Mouse (Mus musculus) olfactory bulb, adult 2 months (tissue): ENCODE data around the gene Ecel1. TPM values are rescaled to one million over a fixed set of nuclear protein-coding genes. Genes with fewer than 3 reads are reported as not detected.

ENCODE experiments used
- H3K27ac ChIP-seq: fragments of 200-500 bp; 2 replicates; pipeline ENCODE4 v1.5.1; 2012; ENCODE audit warnings: low read depth, low read length; ENCODE audit not compliant: insufficient read depth
- H3K4me1 ChIP-seq: fragments of 200-500 bp; 2 replicates; pipeline ENCODE4 v1.6.1; 2012; ENCODE audit warnings: low read length; ENCODE audit not compliant: control insufficient read depth, insufficient read depth
- H3K4me3 ChIP-seq: fragments of 200-500 bp; 2 replicates; pipeline ENCODE4 v1.5.1; 2012; ENCODE audit warnings: mild to moderate bottlenecking, low read depth, low read length, moderate library complexity; ENCODE audit not compliant: insufficient read depth
- CTCF ChIP-seq: fragments of 200-500 bp; IDR thresholded peaks from 2 replicates; pipeline ENCODE4 v1.5.1; 2012; ENCODE audit warnings: low read depth, mild to moderate bottlenecking, low read length, moderate library complexity; ENCODE audit not compliant: insufficient read depth
- POLR2A ChIP-seq: fragments of 200-500 bp; IDR thresholded peaks from 2 replicates; pipeline ENCODE4 v1.6.1; 2012; ENCODE audit warnings: mild to moderate bottlenecking, low read depth, low read length, moderate library complexity; ENCODE audit not compliant: insufficient read depth
- WGBS: fragments of 180-500 bp; shearing (Covaris S2); methylation state at CpG from one replicate; pipeline ENCODE4 v1.1.7; 2018; 5-methylcytosine and 5-hydroxymethylcytosine counted together
- polyA plus RNA-seq: library from polyadenylated mRNA; stranded (reverse); fragments of >200 nt; gene quantifications from 2 replicates; pipeline ENCODE4 v1.2.4, GENCODE M21; 2012; ENCODE audit warnings: low replicate concordance; ENCODE audit not compliant: missing spikeins, insufficient read depth, insufficient read length

Gene Ecel1
- polyA plus RNA-seq, 1 experiment: not detected

DNA sequence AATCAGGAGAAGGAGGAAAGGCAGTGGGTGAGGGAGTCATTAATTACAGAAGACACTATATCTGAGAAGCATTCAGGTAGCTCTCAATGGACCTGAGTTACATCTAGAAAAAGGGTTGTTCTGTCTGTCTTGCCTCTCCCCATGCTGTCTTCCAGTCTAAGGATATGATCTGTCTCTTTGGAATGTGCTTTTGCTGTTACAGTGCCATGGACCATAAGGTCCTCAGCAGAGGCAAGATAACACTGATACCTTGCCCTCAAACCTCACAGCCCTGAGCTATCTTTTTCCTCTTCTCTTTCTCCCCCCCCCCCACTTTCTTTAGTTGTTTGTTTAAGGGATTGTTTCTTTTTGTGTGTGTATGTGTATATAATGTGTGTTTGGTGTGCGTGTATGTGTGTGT lies 41.5 kb downstream of the Ecel1 start:
- no peak overlapping the region for H3K27ac ChIP-seq
- H3K4me1 ChIP-seq: no peaks in the 10 kb centered on the region
- no peak overlapping the region for H3K4me3 ChIP-seq
- WGBS: 94% methylated on average over 1 of the region's 1 CpGs
- TF ChIP-seq POLR2A: no peak
- TF ChIP-seq CTCF: no peak

DNA sequence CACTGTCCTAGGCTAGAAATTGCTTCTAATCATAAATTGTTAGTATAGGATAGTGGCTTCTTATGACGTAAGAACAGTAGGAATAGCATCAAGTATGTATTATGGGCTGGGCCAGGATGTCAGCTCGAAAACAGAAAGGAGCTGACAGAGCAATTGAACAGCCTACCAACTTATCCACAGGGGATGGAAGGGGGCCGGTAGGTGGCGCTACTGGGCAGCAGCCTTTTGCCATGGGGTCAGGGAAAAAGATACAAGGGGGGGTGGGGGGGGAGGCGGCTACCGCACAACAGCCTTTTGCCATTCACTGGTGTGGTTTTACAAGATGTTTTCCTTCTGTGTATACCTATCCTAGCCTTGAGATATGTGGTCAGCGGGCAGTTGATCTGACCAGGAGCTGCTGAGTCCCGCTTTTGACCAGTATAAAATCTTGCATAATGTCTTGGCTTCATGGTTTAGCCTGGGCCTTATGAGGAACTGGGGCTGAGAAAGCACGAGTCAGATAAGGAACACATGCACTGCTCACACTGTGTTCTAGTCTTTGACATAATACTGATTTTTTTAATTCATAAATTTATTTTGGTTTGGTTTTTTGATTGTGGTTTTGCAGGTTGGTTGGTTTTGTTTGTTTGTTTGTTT lies 44.5 kb downstream of the Ecel1 start:
- Histone ChIP-seq H3K4me1 (no peaks in the 10 kb centered on the region), H3K4me3 (no peak overlapping the region), H3K27ac (no peak overlapping the region)
- 49% methylated on average over 9 of the region's 9 CpGs for WGBS
- TF ChIP-seq POLR2A (no peak), CTCF (no peak)

DNA sequence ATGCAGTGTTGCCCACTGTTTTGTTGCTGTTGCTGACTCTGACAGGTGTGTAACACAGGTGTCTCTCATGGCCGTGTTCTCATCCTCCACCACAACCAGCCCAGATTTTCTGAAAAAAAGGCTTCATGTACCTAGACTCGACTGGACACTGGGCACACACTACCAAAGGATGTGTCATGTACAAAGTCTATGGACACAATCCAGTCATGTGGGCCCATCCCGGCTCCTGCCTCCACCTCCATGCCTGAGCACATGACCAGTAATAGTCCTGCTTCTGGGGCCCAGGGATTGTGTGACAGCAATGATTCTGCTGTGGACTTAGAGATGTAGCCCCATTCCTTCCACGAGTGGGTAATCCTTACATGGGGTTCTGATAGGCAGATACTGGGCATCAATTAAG lies 47.8 kb downstream of the Ecel1 start:
- TF ChIP-seq CTCF: no peak
- no peak for TF ChIP-seq POLR2A
- H3K4me3 ChIP-seq: no peak overlapping the region
- no peaks in the 10 kb centered on the region for H3K4me1 ChIP-seq
- 90% methylated on average over 4 of the region's 4 CpGs for WGBS
- no peak overlapping the region for H3K27ac ChIP-seq

DNA sequence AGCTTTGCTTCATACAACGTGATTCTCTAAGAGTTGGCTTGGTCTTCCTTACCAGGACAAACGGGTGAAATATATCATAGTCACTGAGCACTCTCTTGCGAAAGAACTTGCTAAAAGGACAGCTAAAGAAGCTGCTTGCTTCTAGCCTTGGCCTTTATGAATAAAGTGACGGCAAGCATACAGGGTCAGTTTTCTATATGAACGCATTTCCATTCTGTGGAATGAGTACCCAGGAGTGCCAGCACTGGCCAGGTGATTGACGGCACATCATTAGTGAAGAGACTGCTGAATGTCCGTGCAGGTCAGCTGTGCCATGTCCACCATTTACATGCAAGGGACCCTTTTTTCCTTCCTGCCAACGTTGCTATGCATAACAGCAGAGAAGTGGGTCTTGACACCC lies 49.8 kb downstream of the Ecel1 start:
- no peak overlapping the region for H3K27ac ChIP-seq
- no peak for TF ChIP-seq POLR2A
- no peak for TF ChIP-seq CTCF
- H3K4me1 ChIP-seq: no peaks in the 10 kb centered on the region
- no peak overlapping the region for H3K4me3 ChIP-seq
- WGBS: 82% methylated on average over 8 of the region's 8 CpGs

DNA sequence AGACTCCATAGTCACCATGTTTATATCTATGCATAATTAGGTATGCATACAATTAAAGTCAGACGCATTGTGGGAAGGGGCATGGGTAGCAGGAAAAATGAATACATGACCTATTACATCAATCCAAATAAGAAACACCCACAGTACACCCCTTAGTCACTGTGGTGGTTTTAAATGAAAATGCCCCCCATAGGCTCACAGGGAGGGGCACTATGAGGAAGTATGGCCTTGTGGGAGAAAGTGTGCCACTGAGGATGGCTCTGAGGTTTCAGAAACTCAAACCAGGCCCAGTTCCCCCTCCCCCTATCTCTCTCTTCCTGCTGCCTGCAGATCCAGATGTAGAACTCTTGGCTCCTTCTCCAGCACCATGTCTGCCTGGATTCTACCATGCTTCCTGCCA lies 52.4 kb downstream of the Ecel1 start:
- TF ChIP-seq POLR2A: no peak
- TF ChIP-seq CTCF: no peak
- WGBS: 60% methylated on average over 1 of the region's 1 CpGs

DNA sequence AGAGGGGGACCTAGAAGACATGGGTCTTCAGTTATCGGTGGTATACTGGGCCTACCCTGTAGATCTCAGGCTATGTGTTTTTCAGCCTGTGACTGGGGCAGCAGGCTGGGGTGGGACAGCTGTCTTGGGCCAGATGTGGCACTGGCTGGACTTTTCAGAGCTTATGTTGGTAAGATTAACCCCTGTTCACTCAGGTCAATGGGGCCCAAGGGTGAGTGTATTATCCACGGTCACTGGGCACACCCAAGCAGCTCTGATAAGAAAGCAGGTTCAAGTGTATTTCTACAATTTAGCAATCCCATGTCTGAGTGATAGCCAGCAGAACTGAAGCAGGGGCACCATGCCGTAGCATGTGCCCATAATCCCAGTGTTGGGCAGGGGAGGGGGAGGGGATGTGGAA lies 54.2 kb downstream of the Ecel1 start:
- no peak overlapping the region for H3K27ac ChIP-seq
- WGBS: 93% methylated on average over 3 of the region's 3 CpGs
- H3K4me3 ChIP-seq: no peak overlapping the region
- TF ChIP-seq CTCF: no peak
- TF ChIP-seq POLR2A: no peak
- peaks cover 5% of the 10 kb centered on the region for H3K4me1 ChIP-seq

More for the DNA sequence above, 52.4 kb downstream of the Ecel1 start:
- H3K4me1 ChIP-seq: no peaks in the 10 kb centered on the region
- H3K4me3 ChIP-seq: no peak overlapping the region
- no peak overlapping the region for H3K27ac ChIP-seq

DNA sequence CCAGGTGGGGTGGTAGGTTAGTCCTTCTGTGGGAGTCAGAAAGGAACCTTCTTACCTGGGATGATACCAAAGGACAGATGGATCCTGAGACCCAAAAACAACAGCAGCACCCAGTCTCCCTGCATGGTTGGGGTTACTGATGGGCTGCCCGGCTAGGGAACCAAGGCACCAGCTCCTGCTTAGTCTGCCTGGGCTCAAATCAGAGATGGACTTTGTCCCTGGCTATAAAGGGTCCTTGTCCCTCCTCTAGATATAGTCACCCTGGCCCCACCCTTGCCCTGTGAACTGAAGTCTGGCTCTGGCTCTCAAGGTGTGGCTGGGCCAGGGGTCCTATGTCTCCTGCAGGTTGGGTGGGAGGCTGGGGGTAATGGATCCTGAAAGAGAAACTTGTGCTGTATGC lies 54.9 kb downstream of the Ecel1 start, which contains the start of gene Alpi:
Gene Alpi, minus strand, starts transcription at position 196 of the 400 bp plus-strand sequence.
- H3K4me1 ChIP-seq: peaks cover 5% of the 10 kb centered on the region
- H3K27ac ChIP-seq: no peak within 1 kb of the TSS
- H3K4me3 ChIP-seq: no peak within 1 kb of the TSS
- TF ChIP-seq POLR2A (no peak), CTCF (no peak)
- 92% methylated on average over 1 of the region's 1 CpGs for WGBS

DNA sequence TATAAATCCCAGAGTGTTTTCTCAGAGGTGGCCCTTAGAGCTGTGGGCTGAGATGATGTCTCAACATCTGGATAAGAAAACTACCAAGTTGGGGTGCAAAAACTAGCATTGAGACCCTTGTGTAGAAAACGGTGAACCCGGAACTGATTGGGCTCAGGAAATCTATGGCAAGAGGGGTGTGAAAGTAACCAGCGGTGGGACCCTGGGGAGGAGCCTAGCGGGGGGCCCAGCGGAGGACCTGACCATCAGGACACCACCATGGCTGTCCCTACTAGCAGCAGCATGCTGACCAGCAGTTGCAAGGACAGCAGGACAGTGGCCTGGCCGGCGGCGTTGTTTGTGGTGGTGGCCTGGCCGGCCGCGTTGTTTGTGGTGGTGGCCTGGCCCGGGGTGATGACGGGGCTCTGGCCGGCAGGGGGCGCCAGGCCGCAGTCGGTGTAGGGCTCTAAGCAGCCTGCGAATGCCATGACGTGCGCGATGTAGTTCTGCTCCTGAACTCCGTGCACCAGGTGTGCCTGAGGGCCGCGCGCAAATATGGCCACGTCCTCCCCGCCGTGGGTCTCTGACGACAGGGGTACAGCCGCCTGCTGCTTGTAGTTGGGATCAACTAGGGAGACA lies 57.9 kb downstream of the Ecel1 start:
- Histone ChIP-seq H3K4me3 (no peak overlapping the region), H3K27ac (no peak overlapping the region), H3K4me1 (peaks cover 5% of the 10 kb centered on the region)
- TF ChIP-seq CTCF: peak; percentile 69; the same call in 1 of the 2 replicates
- no peak for TF ChIP-seq POLR2A
- WGBS: 17% methylated on average over 30 of the region's 30 CpGs

Other genes with a start within 250 kb of the Ecel1 start
- not detected in 2 replicates for gene Alppl2, start 66.6 kb downstream of the Ecel1 start, polyA plus RNA-seq
- gene Alpi, start 54.9 kb downstream of the Ecel1 start, polyA plus RNA-seq: not detected in 2 replicates
- not detected in 2 replicates for gene Akp3, start 31.5 kb downstream of the Ecel1 start, polyA plus RNA-seq
- gene Prss56, start 26.8 kb upstream of the Ecel1 start, polyA plus RNA-seq: not detected in 2 replicates
- gene Chrnd, start 34.1 kb upstream of the Ecel1 start, polyA plus RNA-seq: not detected in 2 replicates
- not detected in 2 replicates for gene Chrng, start 48.1 kb upstream of the Ecel1 start, polyA plus RNA-seq
- gene Eif4e2, start 57.4 kb upstream of the Ecel1 start, polyA plus RNA-seq: not detected in 2 replicates
- not detected in 2 replicates for gene Efhd1, start 107.8 kb upstream of the Ecel1 start, polyA plus RNA-seq
- gene Gigyf2, start 170.5 kb upstream of the Ecel1 start, polyA plus RNA-seq: 228 TPM in 1 of 2 replicates, not detected in the other
- gene Kcnj13, start 238.2 kb upstream of the Ecel1 start, polyA plus RNA-seq: not detected in 2 replicates